In genomic region chr14:47472359-47472742, GRCm38 (mm10) we compare ENCODE assay signal across 8 mouse cellular contexts. TPM values are rescaled to one million over a fixed set of nuclear protein-coding genes. Genes with fewer than 3 reads are reported as not detected.
DNase-seq lines count a peak whose midpoint lies in the region; ATAC-seq lines count a peak whose summit lies in the region.

No protein-coding gene starts in this region.

- H3K27ac ChIP-seq in heart, embryonic 12.5 days (ENCODE audit: poor library complexity, severe bottlenecking): peak overlapping the region; percentile 86
- H3K27ac ChIP-seq in kidney, embryonic 16.5 days (ENCODE audit: low read length): peak overlapping the region; percentile 77

- peak overlapping the region; percentile 93 for H3K9ac ChIP-seq in heart, embryonic 12.5 days
- H3K9ac ChIP-seq in kidney, embryonic 16.5 days (replicated peaks; ENCODE audit: low read length): peak overlapping the region; percentile 96

- WGBS in heart, embryonic 12.5 days: 0% methylated on average over 40 of the region's 40 CpGs
- under 1% methylated on average over 30 of the region's 40 CpGs for WGBS in kidney, embryonic 16.5 days

- H3K27me3 ChIP-seq in erythroblast, embryonic 14.5 days (ENCODE audit: control insufficient read depth): peaks cover 8% of the 10 kb centered on the region
- H3K27me3 ChIP-seq in heart, embryonic 12.5 days (replicated peaks): no peaks in the 10 kb centered on the region; the same call in 1 of the 2 replicates
- H3K27me3 ChIP-seq in kidney, embryonic 16.5 days (ENCODE audit: insufficient read depth, low read length): no peaks in the 10 kb centered on the region

- peak overlapping the region; percentile 99 for H3K4me3 ChIP-seq in erythroblast, embryonic 14.5 days (replicated peaks)
- H3K4me3 ChIP-seq in heart, embryonic 12.5 days: peak overlapping the region; percentile 78
- peak overlapping the region; percentile 90 for H3K4me3 ChIP-seq in kidney, embryonic 16.5 days (ENCODE audit: low read length)

- peak; percentile 93 for ATAC-seq in heart, embryonic 12.5 days (ENCODE audit: insufficient number of reproducible peaks, low FRiP score)
- ATAC-seq in kidney, embryonic 16.5 days (ENCODE audit: low FRiP score, low TSS enrichment): peak; percentile 97
- ATAC-seq in monocyte, adult 5-6 weeks (replicated peaks; ENCODE audit: insufficient number of reproducible peaks, low FRiP score, low TSS enrichment, poor library complexity, severe bottlenecking): peak; percentile 88

- H3K36me3 ChIP-seq in erythroblast, embryonic 14.5 days (ENCODE audit: control insufficient read depth): peaks cover 38% of the 10 kb centered on the region
- H3K36me3 ChIP-seq in heart, embryonic 12.5 days: no peaks in the 10 kb centered on the region
- no peaks in the 10 kb centered on the region for H3K36me3 ChIP-seq in kidney, embryonic 16.5 days (ENCODE audit: insufficient read depth, low read length)

- peak; percentile 97 for DNase-seq in CD4-positive, CD25-positive, alpha-beta regulatory T cell, adult 2 months (ENCODE audit: low read depth, low spot score)
- DNase-seq in brain, embryonic 18.5 days (ENCODE audit: low read depth, low spot score): peak; percentile 78
- peak; percentile 96 for DNase-seq in liver
- DNase-seq in spleen, postnatal 36 days (ENCODE audit: low spot score in 2 of 2): peak; percentile 92 to 94

- no peaks in the 10 kb centered on the region for H3K9me3 ChIP-seq in erythroblast, embryonic 14.5 days (ENCODE audit: control insufficient read depth, low read length)
- H3K9me3 ChIP-seq in heart, embryonic 12.5 days (replicated peaks): no peaks in the 10 kb centered on the region
- no peaks in the 10 kb centered on the region for H3K9me3 ChIP-seq in kidney, embryonic 16.5 days (ENCODE audit: low read length)

- peak overlapping the region; percentile 65 for H3K4me2 ChIP-seq in heart, embryonic 12.5 days
- H3K4me2 ChIP-seq in kidney, embryonic 16.5 days (replicated peaks; ENCODE audit: low read depth, low read length): peak overlapping the region; percentile 64

- peaks cover 42% of the 10 kb centered on the region for H3K4me1 ChIP-seq in erythroblast, embryonic 14.5 days (ENCODE audit: control insufficient read depth)
- peaks cover 18% of the 10 kb centered on the region for H3K4me1 ChIP-seq in heart, embryonic 12.5 days (replicated peaks)
- peaks cover 16% of the 10 kb centered on the region for H3K4me1 ChIP-seq in kidney, embryonic 16.5 days (ENCODE audit: insufficient read depth, low read length)

RNA-seq across cellular contexts. Expression of gene Fbxo34, which starts 22.1 kb away (rescaled TPM):
- polyA plus RNA-seq in erythroblast, embryonic 14.5 days (2012): 5.5 and 7.0 TPM in 2 replicates
- 24.0 and 24.8 TPM in 2 replicates for polyA plus RNA-seq in heart, embryonic 12.5 days (2016; fragmentation: Nextera tagmentation; extraction: Ambion mirVana)
- polyA plus RNA-seq in kidney, embryonic 16.5 days (2015; fragmentation: Nextera tagmentation; extraction: Ambion mirVana): 22.8 and 24.1 TPM in 2 replicates
- 18.2 to 39.0 TPM (median 26.4 TPM) in 3 replicates for total RNA-seq in monocyte, adult 5-6 weeks (2017)

RNA-seq across cellular contexts. Expression of gene Dlgap5, which starts 54.1 kb away (rescaled TPM):
- 2.1 and 4.9 TPM in 2 replicates for polyA plus RNA-seq in erythroblast, embryonic 14.5 days (2012)
- polyA plus RNA-seq in heart, embryonic 12.5 days (2016; fragmentation: Nextera tagmentation; extraction: Ambion mirVana): 45.7 and 51.8 TPM in 2 replicates
- 48.4 and 53.7 TPM in 2 replicates for polyA plus RNA-seq in kidney, embryonic 16.5 days (2015; fragmentation: Nextera tagmentation; extraction: Ambion mirVana)
- total RNA-seq in monocyte, adult 5-6 weeks (2017): 2.2 to 12.5 TPM (median 10.1 TPM) in 3 replicates

Comparison
In these comparisons a context has a peak if more than half of its experiments do, and no peak if none do; other contexts are left out.
1. Peak in every context shown above with its lines: DNase-seq, ATAC-seq, H3K4me3 ChIP-seq and H3K27ac ChIP-seq.